Mouse (Mus musculus) ovary, postnatal 36 days (tissue): ENCODE measurements at regions not wholly inside any gene's neighbourhood (a gene's known extent, or its start where the extent isn't known, plus 50 kb on each side); places are given as distances from the start of the nearest gene placed in this dataset.
"Not testable (repeated sequence)": the region's sequence is repeated elsewhere in the genome, so short reads cannot be mapped to it uniquely, and the experiment has no call there.

Experiments
- DNase-seq: peaks from one replicate; pipeline ENCODE4 v3.0.0; 2022; ENCODE audit warnings: low spot score, mixed read lengths

DNA sequence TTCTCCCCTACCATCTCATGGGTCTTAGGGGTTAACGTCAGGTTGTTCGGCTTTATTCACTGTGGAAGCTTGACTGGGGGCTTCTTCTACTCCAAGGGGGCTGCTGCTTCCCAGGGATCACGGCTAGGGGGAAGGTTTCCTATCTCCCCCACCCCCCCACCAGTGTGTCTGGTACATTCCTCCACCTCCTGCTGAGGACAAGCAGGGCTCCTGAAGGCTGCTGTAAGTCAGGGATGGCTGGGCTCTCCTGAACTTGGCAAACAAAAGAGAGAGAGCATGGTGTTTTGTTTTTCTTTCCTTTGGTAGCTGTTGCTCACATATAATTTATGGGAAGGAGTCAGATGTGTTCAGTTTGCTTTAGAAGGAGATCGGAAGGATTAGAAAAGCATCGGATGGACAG is 54.7 kb upstream of the Commd3 start:
- no peak for DNase-seq

DNA sequence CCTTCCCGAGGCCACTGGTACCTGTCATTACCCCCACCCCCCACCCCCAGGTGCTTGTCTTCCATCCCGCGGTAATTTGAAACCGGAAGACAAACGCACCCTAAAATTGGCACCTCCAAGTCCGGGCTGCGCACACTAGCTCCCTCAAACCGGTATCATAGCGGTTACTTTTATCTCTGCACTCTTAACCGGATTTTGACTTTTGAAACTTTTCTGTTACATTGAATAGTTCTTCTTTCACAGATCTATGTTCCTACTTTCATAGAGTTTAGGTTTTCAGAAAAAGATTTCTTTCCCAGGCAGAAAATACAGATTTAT is 62.4 kb upstream of the Commd3 start:
- no peak for DNase-seq

DNA sequence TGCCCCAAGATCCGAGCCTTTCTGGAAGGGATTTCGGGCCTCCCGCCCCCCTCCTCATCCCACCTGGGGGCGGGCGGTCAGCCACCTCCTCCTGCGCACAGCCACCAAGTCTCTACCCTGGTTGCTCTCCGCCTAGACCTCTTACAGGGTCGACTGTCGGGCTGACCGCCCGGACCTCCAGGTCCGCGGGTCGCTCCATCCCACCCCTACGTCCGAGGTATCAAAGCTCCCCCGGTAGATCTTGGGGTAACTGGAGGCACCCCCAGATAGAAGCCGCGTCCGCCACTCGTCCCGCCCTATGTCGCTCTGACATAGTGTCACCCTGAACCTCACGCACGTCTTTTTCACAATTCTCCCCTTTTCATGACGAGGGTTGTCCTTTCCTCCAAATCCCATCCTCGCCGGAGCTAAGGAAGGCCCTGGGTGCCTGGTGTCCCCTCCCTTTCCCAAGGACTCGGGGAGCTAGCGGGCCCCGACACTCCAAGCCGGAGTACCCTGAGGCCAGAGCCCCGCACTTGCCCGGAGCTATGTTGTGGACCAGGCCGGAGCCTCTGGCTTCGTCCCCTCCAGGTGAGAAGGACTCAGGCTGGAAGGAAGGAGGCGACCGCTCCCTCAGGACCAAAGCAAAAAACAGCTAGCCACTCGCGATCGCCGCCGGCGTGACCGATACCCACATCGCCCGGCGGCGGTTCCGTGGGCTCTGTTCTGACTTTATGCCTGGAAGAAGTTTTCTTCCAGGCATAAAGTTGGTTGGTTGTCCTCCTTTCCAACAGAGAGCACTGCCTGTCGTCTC is 62.9 kb upstream of the Commd3 start:
- peak; percentile 12 for DNase-seq

DNA sequence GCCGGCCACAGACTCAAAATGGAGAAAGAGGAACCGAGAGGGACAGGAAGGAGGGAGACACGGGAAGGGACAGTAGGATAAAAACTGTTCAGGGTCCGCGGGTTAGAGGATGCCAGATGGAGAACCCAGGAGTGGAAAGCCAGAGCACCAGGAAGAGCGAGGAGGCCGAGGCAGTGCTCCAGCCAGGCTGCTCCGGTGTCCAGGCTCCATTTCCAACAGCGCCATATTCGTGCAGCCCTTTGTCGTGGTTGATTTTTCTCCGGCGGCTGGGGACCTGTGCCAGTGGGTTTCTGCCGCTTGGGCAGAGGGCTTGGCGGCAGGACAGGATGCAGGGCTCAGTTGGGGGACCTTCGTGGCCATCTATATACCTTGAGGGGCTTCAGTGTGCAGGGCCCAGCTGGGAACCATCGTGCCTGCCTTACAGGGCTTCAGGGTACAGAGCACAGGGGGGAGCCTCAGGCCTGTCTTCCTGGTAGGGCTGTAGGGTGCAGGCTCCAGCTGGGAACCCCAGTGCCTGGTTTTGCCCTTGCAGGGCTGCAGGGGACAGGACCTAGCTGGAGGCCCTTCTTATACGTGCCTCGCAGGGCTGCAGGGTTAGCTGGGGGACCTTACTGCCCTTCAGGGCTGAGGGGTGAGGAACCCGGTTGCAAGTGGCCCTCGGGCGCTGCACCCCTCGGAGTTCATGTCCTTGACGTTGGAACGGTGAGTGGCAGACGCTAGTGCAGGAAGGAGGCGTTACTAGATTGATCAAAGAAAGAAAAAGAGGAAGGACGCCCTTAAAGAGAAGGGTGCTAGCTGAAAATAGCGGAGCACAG is 63.7 kb upstream of the Commd3 start:
- DNase-seq, result peak; percentile 40

DNA sequence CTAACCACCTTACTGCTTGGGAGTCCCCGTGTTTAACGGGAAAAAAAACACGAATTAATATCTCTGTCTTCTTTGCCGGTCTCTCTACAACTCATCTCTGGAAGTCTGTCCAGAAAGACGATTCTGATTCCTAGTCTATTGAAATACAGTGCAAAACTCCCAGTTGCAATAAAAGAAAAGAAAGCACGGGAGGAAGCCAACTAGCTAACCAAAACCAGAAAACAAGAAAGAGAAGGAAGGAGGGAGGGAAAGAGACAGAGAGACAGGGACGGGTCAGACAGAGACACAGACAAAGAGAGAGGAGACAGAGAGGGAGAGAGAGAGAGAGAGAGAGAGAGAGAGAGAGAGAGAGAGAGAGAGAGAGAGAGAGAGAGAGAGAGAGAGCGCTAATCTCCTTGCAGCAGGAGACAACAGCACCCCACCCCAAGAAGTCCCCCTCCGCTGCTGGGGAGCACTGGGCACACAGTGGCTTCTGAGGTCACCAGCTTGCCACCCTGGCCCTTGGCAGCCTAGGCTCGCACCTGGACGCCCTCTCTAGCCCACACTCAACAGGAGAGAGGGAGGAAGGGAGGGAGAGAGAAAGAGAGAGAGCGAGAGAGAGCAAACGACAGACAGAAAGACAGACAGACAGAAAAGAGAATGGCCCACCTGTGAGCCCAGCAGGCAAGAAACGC is 64.5 kb upstream of the Commd3 start:
- peak; percentile 14 for DNase-seq

DNA sequence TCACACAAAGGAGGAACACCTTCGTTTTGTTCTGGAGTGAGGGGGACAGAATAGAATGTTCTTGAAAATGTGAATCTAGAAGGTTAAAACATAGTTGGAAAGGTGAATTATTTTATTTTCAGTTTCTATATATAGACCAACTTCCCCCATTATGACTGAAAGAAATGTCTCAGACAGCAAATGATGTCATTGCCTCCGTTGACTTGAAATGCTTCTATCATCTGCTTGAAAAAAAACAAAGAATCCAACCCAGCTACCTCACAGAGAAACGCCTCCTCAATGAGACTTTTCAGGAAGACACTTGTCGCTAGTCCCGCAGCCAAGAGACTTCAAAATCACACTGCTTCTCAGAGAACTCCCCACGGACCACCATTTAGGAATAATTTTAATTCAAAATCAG is 65.1 kb upstream of the Commd3 start:
- DNase-seq, result no peak

DNA sequence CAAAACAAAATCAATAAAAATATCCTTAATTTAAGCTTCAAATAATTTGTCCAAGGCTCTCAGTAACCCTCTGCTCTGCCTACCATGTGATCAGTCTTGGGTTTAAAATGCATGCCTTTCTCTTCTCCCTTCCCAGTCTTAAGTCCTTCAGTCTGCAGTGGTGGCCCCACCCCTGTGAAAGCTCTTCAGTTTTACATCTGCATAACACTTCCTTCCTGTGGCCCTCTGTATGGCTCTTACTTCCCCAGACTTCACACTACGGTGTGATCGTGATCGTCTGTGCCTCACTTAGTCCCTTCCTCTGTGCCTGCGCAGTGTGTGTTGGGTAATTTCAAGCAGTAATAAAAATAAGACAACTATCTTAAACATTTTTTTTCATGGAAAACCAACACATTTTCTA is 80.0 kb upstream of the Commd3 start:
- DNase-seq, result no peak

DNA sequence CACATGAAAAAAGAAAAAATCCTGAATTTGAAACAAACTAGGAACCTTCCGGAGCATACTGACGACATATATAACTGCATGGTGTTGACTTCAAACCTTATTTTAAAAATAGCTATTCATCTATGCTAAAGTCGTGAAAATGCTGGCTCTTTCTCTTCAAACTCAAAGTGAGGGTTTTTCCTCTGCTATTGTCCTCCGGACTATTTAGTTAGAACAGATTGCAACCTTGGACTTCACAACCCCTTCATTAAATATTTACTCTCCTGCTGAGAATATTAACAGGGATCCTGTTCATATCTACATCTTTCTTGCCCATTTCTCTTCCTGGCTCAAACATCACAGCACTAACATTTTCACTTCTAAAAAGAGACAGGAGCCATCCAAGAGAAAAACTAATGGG is 84.0 kb upstream of the Commd3 start:
- no peak for DNase-seq

DNA sequence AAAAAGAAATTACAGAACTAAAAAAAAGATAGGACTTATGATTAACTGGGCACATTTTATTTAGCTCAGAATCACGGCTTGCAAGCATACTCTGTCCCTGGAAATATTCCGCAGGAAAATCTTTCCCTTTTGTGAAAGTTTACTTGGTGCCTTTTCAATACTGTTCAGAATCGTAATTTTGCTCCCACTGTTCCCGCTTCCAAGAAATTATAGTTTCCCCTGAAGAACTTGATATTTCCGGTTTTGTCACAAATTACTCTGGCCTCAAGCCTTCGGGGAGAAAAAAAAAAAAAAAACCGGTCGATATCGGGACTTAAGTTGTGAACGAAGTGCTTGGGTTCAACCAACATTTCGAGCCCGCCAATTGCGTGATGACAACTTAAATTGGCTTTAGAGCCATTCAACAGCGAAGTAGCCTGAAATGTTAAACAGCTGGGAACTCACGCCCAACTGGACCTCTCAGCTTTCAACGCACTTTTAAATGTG is 84.4 kb upstream of the Commd3 start:
- DNase-seq, result no peak

DNA sequence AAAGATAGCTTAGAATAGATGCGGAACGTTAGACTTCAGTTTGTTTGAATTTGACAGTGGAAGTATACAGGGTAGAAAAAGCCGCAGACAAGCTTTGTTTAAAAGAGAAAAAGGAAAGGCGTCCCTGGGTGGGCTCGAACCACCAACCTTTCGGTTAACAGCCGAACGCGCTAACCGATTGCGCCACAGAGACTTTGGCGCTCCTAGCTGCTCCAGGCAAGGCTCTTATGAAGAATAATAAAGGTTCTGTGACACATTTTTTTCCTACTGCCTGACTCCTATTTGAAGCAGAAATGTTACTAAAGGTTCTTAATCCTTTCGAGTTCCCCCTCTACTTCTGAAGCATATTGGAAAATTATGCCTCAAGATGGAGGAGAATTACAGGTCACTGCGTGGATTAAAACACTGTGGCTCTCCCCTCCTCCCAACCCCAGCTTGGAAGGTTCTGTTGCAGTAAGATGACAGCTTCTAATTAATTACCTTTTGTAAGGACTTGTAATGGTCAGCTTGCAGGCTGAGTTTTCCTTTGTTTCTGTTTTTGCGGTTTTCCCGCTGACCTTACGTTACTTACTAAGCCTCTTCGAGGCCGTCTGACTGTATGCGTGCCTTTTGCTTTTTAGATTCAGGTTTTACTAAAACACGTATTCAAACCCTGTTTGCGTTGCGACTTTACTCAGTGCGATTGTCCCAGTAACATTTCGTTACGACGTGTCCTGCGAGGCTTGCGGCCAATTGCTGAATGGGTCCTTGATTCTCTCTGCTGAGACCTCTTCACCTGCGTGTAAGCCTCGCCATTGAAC is 85.1 kb upstream of the Commd3 start:
- peak; percentile 76 for DNase-seq

DNA sequence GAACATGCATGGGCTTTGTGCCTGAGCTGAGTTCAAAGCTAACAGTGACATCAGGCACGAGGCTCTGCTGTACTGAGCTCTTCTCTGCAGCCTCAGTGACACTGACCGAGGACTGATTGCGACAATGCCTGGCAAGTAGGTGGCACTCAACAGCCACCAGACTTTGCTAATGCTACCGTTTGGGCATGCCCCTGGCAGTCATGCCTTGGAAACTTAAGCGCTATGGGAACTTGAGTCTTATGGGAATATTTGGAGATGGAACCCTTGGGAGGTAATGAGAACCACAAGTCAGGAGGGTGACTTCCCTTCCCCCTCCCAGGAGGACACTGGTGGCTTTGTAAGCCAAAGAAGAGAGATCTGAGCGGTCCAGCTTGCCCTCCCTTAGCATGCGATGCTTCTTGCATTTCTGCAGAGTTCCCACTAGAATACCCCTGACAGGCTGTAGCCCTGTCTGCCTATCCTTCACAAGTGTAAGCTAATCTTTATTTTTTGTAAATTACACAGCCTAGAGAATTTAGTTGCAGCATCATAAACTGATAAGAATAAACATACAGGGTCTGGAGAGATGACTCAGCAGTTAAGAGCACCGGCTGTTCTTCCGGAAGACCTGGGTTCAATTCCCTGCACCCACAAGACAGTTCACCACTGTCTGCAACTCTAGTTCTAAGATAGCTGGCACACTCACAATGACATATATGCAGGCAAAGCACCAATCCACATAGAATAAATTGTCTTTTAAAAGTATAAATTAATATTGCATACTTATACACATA is 86.4 kb upstream of the Commd3 start:
- peak; percentile 6 for DNase-seq

DNA sequence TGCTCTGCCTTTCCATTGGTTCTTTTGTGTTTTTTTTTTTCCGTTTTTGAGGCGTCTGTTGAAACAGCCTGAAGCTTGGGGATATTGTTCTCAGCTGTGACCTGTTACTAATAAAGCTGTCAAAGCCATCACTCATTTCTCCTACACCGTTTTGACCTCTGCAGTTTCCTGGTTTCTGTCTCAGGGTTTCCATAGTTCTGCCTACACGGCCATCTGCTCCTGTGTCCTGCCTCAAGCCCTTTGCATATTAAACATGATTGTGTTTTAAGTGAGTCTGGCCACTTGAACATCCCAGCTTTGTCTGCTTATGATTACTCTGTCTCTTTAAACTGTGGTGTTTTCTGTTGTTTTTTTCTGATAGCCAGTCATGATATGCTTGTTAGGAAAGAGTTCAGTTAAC is 114.1 kb upstream of the Commd3 start:
- no peak for DNase-seq

DNA sequence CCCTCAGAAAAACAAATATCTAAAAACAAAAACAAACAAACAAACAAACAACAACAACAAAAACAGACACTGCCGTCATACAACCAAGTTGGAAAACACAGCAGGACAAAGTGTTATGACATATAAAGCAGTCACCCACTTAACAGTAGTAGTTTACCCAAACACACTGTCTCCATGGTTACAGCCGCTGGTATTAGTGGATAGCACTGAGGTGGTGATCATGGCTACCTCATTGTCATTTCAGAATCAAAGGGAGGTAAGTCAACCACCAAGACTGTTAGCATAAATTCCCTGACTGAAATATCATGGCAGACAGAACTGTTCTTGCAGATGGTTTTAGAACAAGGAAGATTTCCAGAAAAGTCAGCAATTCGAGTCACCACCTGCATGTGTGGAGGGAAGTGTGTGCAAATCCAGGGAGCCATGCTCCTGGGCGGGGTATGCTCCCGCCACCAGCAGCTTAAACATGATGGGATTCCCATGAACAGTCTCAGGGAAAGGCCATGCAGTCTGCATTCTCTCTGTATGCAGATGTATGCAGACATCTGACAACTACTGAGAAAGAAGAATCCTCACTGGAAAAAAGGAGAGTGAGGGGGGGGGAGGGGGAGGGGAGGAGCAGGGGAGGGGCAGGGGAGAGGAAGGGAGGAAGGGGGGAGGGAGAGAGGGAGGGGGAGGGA is 124.1 kb upstream of the Commd3 start:
- DNase-seq, result no peak

DNA sequence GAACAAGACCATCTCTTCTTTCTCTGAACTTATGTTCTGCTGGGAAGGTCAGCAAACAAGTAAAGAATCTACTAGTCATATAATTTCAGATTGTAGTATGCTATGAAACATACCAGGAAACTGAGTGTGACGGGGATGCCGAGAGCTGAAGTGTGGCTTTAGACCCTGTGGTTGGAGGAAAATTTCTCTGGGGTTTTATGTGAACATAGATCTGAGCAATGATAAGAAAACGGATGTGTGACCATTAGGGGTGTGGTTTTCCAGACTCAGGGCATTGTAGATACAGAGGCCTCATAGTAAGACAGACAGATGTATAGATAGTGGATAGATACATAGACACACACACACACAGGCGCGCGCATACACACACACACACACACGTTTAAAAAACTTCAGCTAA is 131.8 kb upstream of the Dnajc1 start:
- no peak for DNase-seq

DNA sequence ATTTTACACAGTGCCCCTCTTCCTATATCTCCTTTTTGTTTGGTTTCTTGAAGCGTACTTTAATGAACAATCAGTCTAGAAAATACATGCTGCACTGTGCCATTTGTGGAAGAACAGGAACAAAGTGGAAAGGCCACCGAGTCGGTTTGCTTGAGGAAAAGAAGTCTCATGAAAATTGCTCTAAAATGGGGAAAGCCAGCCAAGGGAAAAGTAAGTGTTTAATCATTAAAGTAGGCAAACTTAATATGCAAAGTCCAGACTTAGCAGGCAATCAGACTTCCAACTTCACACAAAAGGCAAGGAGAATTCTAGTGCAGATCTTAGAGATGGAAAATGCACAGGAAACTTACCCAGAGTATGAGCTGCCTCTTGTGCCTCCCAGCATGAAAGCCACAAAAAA is 131.3 kb upstream of the Dnajc1 start:
- no peak for DNase-seq

DNA sequence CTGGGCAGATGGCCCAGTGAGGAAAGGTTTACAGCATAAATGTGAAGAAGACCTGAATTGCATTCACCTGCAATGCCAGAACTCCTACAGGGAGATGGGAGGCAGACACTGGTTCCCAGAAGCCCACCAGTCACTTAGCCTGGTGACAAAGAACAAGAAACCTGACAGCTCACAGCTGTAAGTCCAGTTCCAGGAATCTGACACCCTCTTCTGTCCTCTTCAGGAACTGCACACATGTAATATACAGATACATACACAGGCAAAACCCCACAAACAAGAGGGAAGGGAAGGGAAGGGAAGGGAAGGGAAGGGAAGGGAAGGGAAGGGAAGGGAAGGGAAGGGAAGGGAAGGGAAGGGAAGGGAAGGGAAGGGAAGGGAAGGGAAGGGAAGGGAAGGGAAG is 120.8 kb upstream of the Dnajc1 start:
- no peak for DNase-seq

DNA sequence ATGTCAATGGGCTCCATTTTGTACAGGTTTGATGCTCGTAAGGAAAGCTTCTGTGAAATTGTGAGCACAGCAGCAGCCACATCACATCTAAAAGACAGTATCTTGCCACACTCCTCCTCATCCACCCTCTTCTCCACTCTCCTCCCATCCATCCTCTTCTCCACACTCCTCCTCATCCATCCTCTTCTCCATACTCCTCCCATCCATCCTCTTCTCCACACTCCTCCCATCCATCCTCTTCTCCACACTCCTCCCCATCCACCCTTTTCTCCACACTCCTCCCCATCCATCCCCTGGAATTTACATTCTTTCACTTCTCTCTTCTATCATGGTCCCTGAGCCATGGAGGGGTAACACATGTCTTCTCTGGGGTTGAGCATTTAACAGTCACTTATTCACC is 116.7 kb upstream of the Dnajc1 start:
- no peak for DNase-seq

DNA sequence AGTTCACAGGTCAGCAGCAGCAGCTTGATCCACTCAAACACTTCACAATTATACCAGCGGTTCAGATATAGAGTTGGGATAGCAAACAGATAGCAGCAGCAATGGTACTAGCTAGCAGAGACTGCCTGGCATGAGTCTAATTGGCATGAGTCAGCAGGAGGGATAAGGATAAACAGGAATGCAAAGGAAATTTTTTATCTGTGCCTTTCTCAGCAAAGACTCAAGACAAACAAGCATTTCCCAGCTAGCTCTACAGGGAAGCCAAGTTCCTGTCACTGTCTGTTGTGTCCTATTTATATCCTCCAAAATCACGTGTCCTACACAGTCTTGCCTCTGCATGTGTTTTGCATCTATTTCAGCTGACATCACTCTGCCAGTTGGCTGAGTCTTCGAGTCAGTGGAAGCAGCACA is 80.7 kb upstream of the Dnajc1 start:
- DNase-seq, result no peak

DNA sequence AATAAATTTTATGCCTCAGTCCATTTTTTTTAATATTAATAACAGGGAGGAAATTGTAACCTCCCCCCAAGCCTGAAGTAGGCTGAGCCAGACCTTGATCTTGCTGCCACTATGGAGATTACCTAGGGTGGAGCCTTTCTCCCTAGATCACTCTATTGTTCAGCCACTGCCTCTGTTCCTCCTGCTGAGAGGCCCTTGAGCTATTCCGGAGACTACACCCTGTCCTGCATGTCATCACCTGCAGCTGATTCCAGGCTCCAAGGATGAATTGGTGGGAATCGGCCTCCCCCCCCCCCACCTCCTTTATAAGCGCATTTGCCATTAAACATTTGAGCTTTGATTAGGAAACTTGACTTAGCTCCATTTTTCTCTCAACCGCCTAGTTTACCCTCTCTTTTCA is 68.3 kb upstream of the Dnajc1 start:
- no peak for DNase-seq

DNA sequence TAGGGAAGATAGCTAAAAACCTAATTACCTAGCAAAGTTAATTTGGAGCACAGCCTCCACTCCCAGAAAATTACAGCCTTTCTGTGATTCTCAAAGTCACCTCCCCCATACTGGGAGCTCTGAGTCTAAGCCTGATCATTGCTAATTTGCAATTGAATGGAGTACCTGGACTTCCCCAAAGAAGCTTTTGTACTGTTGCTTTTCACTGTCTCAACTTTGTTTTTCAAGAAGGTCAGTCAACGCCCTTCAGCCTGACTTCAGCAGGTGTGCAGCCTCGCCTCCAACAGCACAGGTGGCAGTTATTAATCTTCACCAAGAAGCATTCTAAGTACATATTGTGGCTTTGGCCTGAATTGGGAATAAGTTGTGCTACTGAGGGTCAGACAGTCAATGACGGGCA is 67.7 kb upstream of the Dnajc1 start:
- not testable (repeated sequence) for DNase-seq

DNA sequence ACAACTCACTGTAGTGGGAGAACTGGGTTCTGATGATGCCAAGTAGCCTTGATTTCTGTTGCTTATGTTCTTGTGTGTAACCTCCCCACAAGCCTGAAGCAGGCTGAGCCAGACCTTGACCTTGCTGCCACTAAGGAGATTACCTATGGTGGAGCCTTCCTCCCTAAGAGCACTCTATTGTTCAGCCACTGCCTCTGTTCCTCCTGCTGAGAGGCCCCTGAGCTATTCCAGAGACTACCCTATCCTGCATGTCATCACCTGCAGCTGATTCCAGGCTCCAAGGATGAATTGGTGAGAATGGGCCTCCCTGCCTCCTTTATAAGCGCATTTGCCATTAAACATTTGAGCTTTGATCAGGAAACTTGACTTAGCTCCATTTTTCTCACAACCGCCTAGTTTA is 60.8 kb upstream of the Dnajc1 start:
- DNase-seq, result not testable (repeated sequence)
